Comparison of ENCODE assay signal across 19 mouse cellular contexts in genomic region chr3:79514304-79514703, GRCm38 (mm10).
"Had no signal": no experiment of that assay in that cellular context is flagged by ENCODE, and none has a peak within 500 bp of the region (broad histone marks: within the 10 kb centered on the region; RNA-seq: fewer than 3 reads in every experiment).

No protein-coding gene starts in this region.

- ATAC-seq: midbrain, embryonic 16.5 days had no signal

- DNase-seq: lung, adult 18-20 months; lung, embryonic 14.5 days; lung, postnatal 10 days; lung, postnatal 4 days; midbrain, embryonic 14.5 days; retina, postnatal 1 day; right cerebral cortex, adult 18-20 months; right cerebral cortex, postnatal 25 days; right cerebral cortex, postnatal 4 days; spleen, adult 18-20 months; thymus, adult 18-20 months; thymus, postnatal 14 days; thymus, postnatal 36 days had no signal

- H3K27ac ChIP-seq: midbrain, embryonic 10.5 days; midbrain, embryonic 12.5 days; neural tube, embryonic 13.5 days; neural tube, embryonic 15.5 days had no signal

- H3K4me3 ChIP-seq: midbrain, embryonic 10.5 days; midbrain, embryonic 12.5 days; myocyte; neural tube, embryonic 13.5 days; neural tube, embryonic 15.5 days had no signal
